Comparison of ENCODE assay signal across 16 mouse cellular contexts in the genomic region with DNA sequence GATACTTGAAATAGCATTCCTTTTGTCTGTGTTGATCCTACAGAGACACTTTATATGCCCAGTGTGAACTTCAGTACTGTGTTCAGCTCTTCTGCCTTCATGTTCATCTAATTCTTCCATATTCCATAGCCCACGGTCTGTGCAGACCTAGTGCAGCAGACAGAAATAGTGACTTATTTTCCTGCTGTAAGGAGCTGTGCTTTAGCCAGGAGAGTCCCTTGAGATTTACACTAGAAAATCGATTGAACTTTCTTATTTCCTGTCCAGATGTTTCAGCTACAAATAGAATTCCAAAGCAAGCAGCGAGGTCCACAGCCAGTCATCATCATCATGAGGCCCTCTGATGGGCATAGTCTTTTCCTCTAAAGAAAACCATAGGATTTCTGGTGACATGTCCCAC.
DNase-seq lines count a peak whose midpoint lies in the region.
"Had no signal": no experiment of that assay in that cellular context is flagged by ENCODE, and none has a peak within 500 bp of the region (broad histone marks: within the 10 kb centered on the region; RNA-seq: fewer than 3 reads in every experiment).

No protein-coding gene starts in this region.

- H3K4me3 ChIP-seq in embryonic facial prominence, embryonic 10.5 days: no peak overlapping the region
- H3K4me3 ChIP-seq: forebrain, embryonic 15.5 days had no signal

- H3K27ac ChIP-seq in embryonic facial prominence, embryonic 10.5 days (replicated peaks): 0 out of 2 replicates have a peak overlapping the region, but pooled peaks have one; percentile 61
- H3K27ac ChIP-seq: forebrain, embryonic 15.5 days had no signal

- DNase-seq in heart, adult 8-10 months (ENCODE audit: low spot score): peak; percentile 54
- DNase-seq in heart, postnatal 25 days (ENCODE audit: low spot score): no peak
- DNase-seq in kidney, postnatal 14 days: peak; percentile 8
- no peak for DNase-seq in kidney, postnatal 10 days
- DNase-seq in embryonic facial prominence, embryonic 10.5 days (ENCODE audit: low spot score): no peak
- DNase-seq in mesoderm, embryonic 11.5 days (ENCODE audit: low read depth, low spot score): peak; percentile 51
- no peak for DNase-seq in yolk sac, embryonic 10.5 days (ENCODE audit: low spot score)
- DNase-seq in thymus, postnatal 10 days (ENCODE audit: low spot score in 2 of 2): no peak
- DNase-seq: adrenal gland, postnatal 25 days; cerebellum, postnatal 10 days; gastrocnemius, postnatal 25 days; liver, postnatal 0 days; retina, postnatal 1 day; spleen, adult 18-20 months had no signal

- intact Hi-C loops in heart, postnatal 25 days (cut with DNase I): no loop called here

- peaks cover 6% of the 10 kb centered on the region for H3K4me1 ChIP-seq in embryonic facial prominence, embryonic 10.5 days

- no peaks in the 10 kb centered on the region for H3K27me3 ChIP-seq in embryonic facial prominence, embryonic 10.5 days (replicated peaks; ENCODE audit: low read depth, poor library complexity, severe bottlenecking)
- H3K27me3 ChIP-seq: forebrain, embryonic 15.5 days had no signal

- H3K9me3 ChIP-seq in embryonic facial prominence, embryonic 10.5 days: no peaks in the 10 kb centered on the region
- H3K9me3 ChIP-seq: forebrain, embryonic 15.5 days had no signal

- WGBS in embryonic facial prominence, embryonic 10.5 days: 40% methylated on average over 3 of the region's 3 CpGs

- H3K36me3 ChIP-seq in embryonic facial prominence, embryonic 10.5 days (replicated peaks): no peaks in the 10 kb centered on the region
- H3K36me3 ChIP-seq: forebrain, embryonic 15.5 days; G1E had no signal

Comparison
In these comparisons a context has a peak if more than half of its experiments do, and no peak if none do; other contexts are left out.
1. DNase-seq: peak in heart, adult 8-10 months (single experiment), kidney, postnatal 14 days (single experiment) and mesoderm, embryonic 11.5 days (single experiment); none in heart, postnatal 25 days (single experiment), kidney, postnatal 10 days (single experiment), embryonic facial prominence, embryonic 10.5 days (single experiment), yolk sac, embryonic 10.5 days (single experiment) and thymus, postnatal 10 days (0 of 2).